Mouse (Mus musculus) adrenal gland, adult (tissue): ENCODE measurements around the gene 4933427D14Rik.

Source experiments
- DNase-seq, 2 experiments: peaks; one replicate each; pipeline ENCODE4 v3.0.0; 2022 to 2023; ENCODE audit warnings: low spot score in 1 of 2; ENCODE audit not compliant: inconsistent age in 2 of 2

4933427D14Rik gene

GRCm38 (mm10) chr11:72207204-72207833 lies at the start of gene 4933427D14Rik, which contains the start of gene Txndc17:
TSS of gene 4933427D14Rik (minus strand) at chr11:72207459.
TSS of gene Txndc17 (plus strand) at chr11:72207547.
- DNase-seq, result peak; percentile 92 to 98

DNA sequence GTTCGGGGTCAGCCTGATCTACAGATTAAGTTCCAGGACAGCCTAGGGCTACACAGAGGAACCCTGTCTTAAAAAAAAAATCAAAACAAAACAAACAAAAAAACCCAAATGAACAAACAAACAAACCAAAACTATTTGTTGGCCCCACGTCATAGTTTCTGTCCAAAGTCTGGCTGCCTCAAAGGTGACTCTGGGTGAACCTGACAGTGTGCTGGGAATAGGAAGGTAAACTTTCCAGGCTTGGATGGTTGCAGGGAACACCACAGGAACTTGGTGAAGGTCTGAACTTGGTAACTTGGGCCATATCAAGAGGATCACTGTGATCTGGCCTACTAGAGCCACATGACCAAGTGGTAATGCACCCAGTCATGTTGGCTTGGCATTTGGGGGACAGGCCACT lies 49.2 kb upstream of the 4933427D14Rik start:
- no peak for DNase-seq

DNA sequence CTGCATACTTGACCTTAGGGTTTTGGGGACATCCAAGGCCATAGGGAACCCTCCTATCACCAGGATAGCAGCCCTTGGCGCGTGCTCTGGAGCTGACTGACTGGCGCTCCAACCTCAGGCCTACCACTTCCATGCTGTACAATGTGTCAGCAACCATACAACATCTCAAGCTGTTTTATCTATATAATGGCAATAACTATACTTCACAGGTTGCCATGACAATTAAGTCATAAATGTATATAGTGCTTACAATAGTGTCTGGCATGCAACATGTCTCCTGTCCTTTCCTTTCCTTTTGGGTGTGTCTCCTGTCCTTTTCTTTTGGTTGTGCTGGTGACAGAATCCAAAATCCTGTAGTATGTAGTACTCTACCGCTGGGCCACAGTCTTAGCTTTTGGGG lies 48.4 kb upstream of the 4933427D14Rik start:
- DNase-seq, result no peak

DNA sequence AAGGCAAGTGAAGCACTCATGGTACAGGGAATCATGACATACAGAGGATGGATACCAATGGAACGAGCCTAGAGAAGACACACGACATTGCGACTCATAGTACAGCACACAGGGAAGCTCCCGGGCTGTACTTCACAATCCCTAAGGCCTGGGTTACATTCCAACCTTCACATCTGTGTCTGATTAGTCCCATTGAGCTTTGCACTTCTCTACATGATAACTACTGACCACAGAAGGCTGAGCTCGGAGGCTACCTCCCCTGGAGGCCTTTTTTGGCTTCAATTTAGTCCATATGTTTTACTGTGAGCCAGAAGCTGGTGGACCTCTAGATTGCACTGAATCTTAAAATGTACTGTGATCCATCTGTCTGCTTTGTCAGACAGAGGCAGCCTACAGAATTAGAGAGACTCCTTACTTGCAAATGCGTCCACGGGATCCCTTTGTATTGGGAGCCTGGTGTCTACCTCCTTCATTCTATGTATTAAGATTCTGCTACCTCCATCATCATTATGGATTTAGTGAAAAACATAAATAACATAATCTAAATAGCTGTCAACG lies 38.0 kb upstream of the 4933427D14Rik start:
- DNase-seq, result no peak

- no peak for DNase-seq
Observed at GRCm38 (mm10) chr11:72240062-72240860, 33.0 kb upstream of the 4933427D14Rik start.

DNA sequence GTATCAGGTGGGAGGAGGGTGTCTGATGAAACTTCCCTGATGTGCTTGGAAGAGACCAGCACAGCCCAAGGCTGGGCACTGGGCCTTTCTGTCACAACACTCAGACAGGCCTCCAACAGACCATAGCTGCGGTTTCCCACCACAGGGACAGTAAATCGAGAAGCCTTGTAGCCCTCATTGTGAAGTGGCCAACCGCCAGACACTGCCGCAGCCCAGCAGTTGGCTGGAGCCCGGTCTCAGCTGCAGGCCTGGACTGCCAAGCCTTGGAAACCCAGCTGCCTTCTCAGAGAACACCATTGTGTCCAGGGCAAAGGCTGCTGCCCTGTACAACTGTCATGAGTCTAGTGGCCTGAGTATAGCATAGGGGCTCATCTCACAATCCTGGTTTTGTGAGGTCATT lies 26.8 kb upstream of the 4933427D14Rik start:
- DNase-seq, result no peak

- no peak for DNase-seq
Observed at GRCm38 (mm10) chr11:72232991-72233390, 25.7 kb upstream of the 4933427D14Rik start.

- no peak for DNase-seq
Observed at GRCm38 (mm10) chr11:72232068-72232467, 24.8 kb upstream of the 4933427D14Rik start.

GRCm38 (mm10) chr11:72228513-72228912 lies 21.3 kb upstream of the 4933427D14Rik start:
- no peak for DNase-seq

GRCm38 (mm10) chr11:72226901-72227300 lies 19.6 kb upstream of the 4933427D14Rik start:
- DNase-seq, result no peak

GRCm38 (mm10) chr11:72226020-72226791 lies 18.9 kb upstream of the 4933427D14Rik start:
- DNase-seq, result no peak

GRCm38 (mm10) chr11:72224865-72225264 lies 17.6 kb upstream of the 4933427D14Rik start:
- peak; percentile 57 to 91 for DNase-seq

- DNase-seq, result no peak
Observed at GRCm38 (mm10) chr11:72223414-72223813, 16.2 kb upstream of the 4933427D14Rik start.

GRCm38 (mm10) chr11:72221278-72221677 lies 14.0 kb upstream of the 4933427D14Rik start:
- DNase-seq, result peak; percentile 52 to 83

- peak in 1 of 2 experiments; percentile 38 for DNase-seq
Observed at GRCm38 (mm10) chr11:72217116-72217515, 9.9 kb upstream of the 4933427D14Rik start.

DNA sequence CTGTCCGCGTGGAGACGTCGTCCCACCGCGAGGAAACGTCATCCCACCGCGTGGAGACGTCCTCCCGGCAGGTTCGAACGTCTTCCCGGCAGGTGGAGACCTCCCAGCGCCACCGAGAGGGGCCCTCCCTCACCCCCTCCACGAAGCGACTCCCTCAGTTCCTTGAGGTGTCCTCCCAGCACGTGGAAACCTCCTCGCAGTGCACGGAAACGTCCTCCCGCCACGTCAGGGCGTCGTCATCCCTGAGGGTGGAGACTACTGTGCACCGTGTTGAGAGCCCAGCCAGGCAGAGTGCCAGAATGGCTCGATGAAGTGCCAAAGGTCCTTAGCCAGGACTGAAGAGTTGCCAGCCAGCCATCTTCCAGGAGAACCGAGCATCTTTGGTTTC lies 8.1 kb upstream of the 4933427D14Rik start, which contains the start of gene Med31:
Gene Med31 (minus strand): TSS at position 183 of the 388 bp plus-strand sequence.
- peak; percentile 85 to 95 for DNase-seq

- DNase-seq, result peak; percentile 96 to 98
Observed at GRCm38 (mm10) chr11:72214591-72215409, 7.5 kb upstream of the 4933427D14Rik start.

- no peak for DNase-seq
Observed at GRCm38 (mm10) chr11:72207834-72208377, 647 bp upstream of the 4933427D14Rik start.

GRCm38 (mm10) chr11:72206341-72207203 lies 687 bp downstream of the 4933427D14Rik start, which contains the start of gene Gm43951:
TSS of gene Gm43951 (minus strand) at chr11:72206840.
- DNase-seq, result peak; percentile 42 to 76
